Comparison of ENCODE assay signal across 21 mouse cellular contexts in the genomic region with DNA sequence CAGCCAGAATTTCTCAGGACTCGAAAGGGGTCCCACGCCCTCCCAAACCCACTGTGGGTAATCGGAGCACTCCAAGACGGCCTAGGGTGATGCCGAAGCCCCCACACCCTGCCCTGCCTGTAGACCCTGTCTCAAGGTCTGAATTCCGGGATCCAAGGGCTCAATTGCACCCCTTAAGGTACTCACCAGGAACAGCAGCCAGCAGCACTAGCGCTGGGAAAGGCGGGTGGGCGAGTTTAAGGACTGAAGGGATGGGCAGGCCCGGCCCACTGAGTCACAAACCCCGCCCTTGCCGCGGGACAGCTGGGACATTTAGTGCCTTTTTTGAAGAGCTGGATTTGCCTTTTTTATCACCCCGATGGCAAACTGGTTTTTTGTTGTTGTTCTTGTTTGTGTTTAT. TPM values are rescaled to one million over a fixed set of nuclear protein-coding genes. Genes with fewer than 3 reads are reported as not detected.
"Had no signal": no experiment of that assay in that cellular context is flagged by ENCODE, and none has a peak within 500 bp of the region (broad histone marks: within the 10 kb centered on the region; RNA-seq: fewer than 3 reads in every experiment).

A gene (minus strand): TSS at position 214 of the 400 bp plus-strand sequence.

- H3K4me3 ChIP-seq: kidney, embryonic 15.5 days; limb, embryonic 13.5 days; midbrain, embryonic 12.5 days had no signal

- H3K4me2 ChIP-seq: kidney, embryonic 15.5 days; limb, embryonic 13.5 days; midbrain, embryonic 12.5 days had no signal

- H3K9ac ChIP-seq: kidney, embryonic 15.5 days; limb, embryonic 13.5 days; liver, embryonic 14.5 days; midbrain, embryonic 12.5 days had no signal

- H3K4me1 ChIP-seq: limb, embryonic 13.5 days; midbrain, embryonic 12.5 days had no signal

- H3K36me3 ChIP-seq: kidney, embryonic 15.5 days; limb, embryonic 13.5 days; midbrain, embryonic 12.5 days had no signal

- DNase-seq: kidney, adult 2 months; kidney, postnatal 14 days; layer of hippocampus, adult 9-11 months; layer of hippocampus, postnatal 36 days; left cerebral cortex, postnatal 4 days; lung, adult 18-20 months; right cerebral cortex, adult 18-20 months; right cerebral cortex, postnatal 25 days; thymus, adult 18-20 months; thymus, postnatal 14 days had no signal

- H3K9me3 ChIP-seq: kidney, embryonic 15.5 days; limb, embryonic 13.5 days; midbrain, embryonic 12.5 days had no signal

- H3K27ac ChIP-seq: kidney, embryonic 15.5 days; limb, embryonic 13.5 days; liver, embryonic 14.5 days; midbrain, embryonic 12.5 days had no signal

- ATAC-seq: midbrain, embryonic 16.5 days had no signal

- H3K27me3 ChIP-seq: limb, embryonic 13.5 days; midbrain, embryonic 12.5 days had no signal

RNA-seq across cellular contexts. Expression of the gene that starts here (rescaled TPM):
- total RNA-seq: layer of hippocampus, postnatal 36 days; left cerebral cortex, postnatal 10 days; left cerebral cortex, postnatal 4 days; liver, adult 2 months; megakaryocyte-erythroid progenitor cell, adult 5-6 weeks had no signal
- polyA plus RNA-seq: kidney, adult 2 months; kidney, embryonic 15.5 days; large intestine, adult 2 months; limb, embryonic 13.5 days; liver, adult 2 months; liver, embryonic 14.5 days; midbrain, embryonic 12.5 days; midbrain, embryonic 16.5 days; neural tube, embryonic 14.5 days; small intestine, adult 2 months had no signal
